Mouse (Mus musculus): Measurements from ENCODE around the gene Anks1. TPM values are rescaled to one million over a fixed set of nuclear protein-coding genes. Genes with fewer than 3 reads are reported as not detected.
A peak's percentile ranks its signal among the peaks of the same experiment; 100 is the strongest.

Gene Anks1
- polyA plus RNA-seq, 1 experiment from 2014 or later, result 18.7 TPM

DNA sequence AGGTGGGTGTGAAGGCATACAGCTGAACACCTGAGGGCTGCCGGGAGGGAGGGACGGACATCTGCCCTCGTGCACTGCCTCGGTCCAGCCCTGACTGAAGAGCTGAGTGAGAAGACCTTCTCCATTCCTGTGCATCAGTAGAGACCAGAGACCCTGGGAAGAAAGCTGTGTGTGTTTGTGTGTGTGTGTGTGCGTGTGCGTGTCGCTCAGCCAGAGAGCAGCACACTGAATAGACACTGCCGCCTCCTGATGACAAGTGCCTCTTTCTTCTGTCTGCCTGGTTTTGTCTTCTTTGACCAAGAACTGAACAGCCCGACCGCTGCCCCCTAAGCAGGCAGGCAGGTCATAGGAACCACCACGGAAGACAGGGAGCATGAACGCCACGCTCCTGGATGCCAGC lies 132.2 kb downstream of the Anks1 start:
- no peak overlapping the region for H3K4me3 ChIP-seq (ENCODE audit: low read depth, low read length)
- peaks cover 34% of the 10 kb centered on the region for H3K36me3 ChIP-seq (ENCODE audit: insufficient read depth)
- no peaks in the 10 kb centered on the region for H3K4me1 ChIP-seq (ENCODE audit: insufficient read depth)
- H3K27me3 ChIP-seq (ENCODE audit: insufficient read depth, low read length), result no peaks in the 10 kb centered on the region
- H3K9me3 ChIP-seq (ENCODE audit: low read depth, low read length), result no peaks in the 10 kb centered on the region
- ATAC-seq (ENCODE audit: insufficient read depth), result no peak
- no peak overlapping the region for H3K27ac ChIP-seq (ENCODE audit: low read depth)
- no peak for TF ChIP-seq CTCF (IDR thresholded peaks at IDR 0.05; ENCODE audit: low read depth)
- no peak overlapping the region for H3K4me2 ChIP-seq
- WGBS, result 86% methylated on average over 13 of the region's 13 CpGs
- H3K9ac ChIP-seq, result no peak overlapping the region
- no peak for DNase-seq

DNA sequence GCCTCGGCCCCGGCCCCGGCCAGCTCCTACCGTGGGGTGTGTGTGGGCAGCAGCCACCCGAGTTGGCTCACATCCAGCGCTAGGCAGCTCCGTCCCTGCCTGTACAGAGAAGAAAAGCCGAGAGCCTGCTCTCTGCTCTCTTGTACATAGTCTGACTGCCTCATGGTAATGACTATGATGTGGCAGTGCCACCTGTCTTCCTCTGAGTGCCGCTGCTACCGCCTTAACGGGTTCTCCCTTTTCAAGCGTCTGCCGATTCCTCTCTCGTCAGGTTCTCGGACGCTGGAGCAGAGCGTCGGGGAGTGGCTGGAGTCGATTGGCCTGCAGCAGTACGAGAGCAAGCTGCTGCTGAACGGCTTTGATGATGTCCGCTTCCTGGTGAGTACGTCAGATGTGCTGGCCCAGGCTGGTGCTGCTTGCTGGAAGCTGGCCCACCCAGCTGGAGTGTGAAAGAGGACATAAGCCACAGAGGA lies 133.2 kb downstream of the Anks1 start:
- Histone ChIP-seq H3K9me3 (ENCODE audit: low read depth, low read length) (no peaks in the 10 kb centered on the region), H3K27ac (ENCODE audit: low read depth) (peak overlapping the region; percentile 61), H3K36me3 (ENCODE audit: insufficient read depth) (peaks cover 41% of the 10 kb centered on the region), H3K4me2 (no peak overlapping the region), H3K9ac (peak overlapping the region; percentile 26), H3K4me1 (ENCODE audit: insufficient read depth) (no peaks in the 10 kb centered on the region), H3K27me3 (ENCODE audit: insufficient read depth, low read length) (no peaks in the 10 kb centered on the region), H3K4me3 (ENCODE audit: low read depth, low read length) (no peak overlapping the region)
- DNase-seq (peak; percentile 63), ATAC-seq (ENCODE audit: insufficient read depth) (peak; percentile 72)
- TF ChIP-seq CTCF (IDR thresholded peaks at IDR 0.05; ENCODE audit: low read depth), result peak; percentile 57
- 39% methylated on average over 23 of the region's 23 CpGs for WGBS

DNA sequence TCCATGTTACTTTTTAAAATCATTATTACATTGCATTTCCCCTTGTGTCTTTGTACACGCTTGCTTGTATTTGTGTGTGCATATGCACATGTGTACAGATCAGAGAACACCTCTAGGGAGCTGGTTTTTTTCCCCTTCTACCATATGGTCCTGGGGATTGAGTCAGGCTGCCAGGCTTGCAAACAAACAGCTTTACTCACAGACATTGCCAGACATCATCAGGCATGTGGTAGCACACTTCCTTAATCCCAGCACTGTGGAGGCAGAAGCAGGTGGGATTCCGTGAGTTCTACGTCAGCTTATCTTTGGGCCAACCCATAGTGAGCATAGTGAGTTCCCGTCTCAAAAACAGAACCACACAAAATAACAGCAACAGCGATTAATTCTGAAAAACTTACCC lies 137.9 kb downstream of the Anks1 start:
- no peak overlapping the region for H3K4me3 ChIP-seq (ENCODE audit: low read depth, low read length)
- no peak overlapping the region for H3K4me2 ChIP-seq
- WGBS, result 89% methylated on average over 5 of the region's 5 CpGs

DNA sequence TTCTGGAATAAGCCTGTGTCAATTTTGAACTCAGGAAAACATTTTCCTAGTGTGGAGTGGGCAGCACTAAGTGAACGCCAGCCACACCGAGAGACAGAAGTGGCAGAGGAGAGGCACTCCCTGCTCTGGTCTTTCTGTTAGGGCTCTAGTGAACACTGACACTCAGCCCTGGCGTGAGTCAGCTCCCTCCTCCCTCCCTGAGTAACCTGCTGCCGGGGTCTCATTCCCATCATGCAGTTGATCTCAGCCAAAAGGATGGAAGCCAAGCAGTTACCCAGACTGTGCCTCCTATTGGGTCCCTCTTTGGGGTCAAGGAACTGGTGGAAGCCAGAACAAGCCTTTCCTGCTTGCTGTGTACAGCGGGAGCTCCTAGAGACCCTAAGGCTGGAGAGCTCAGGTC lies 138.4 kb downstream of the Anks1 start:
- Histone ChIP-seq H3K27me3 (ENCODE audit: insufficient read depth, low read length) (no peaks in the 10 kb centered on the region), H3K4me3 (ENCODE audit: low read depth, low read length) (no peak overlapping the region), H3K27ac (ENCODE audit: low read depth) (no peak overlapping the region), H3K9me3 (ENCODE audit: low read depth, low read length) (no peaks in the 10 kb centered on the region), H3K36me3 (ENCODE audit: insufficient read depth) (peaks cover 49% of the 10 kb centered on the region; the same call in 1 of the 2 replicates), H3K4me2 (no peak overlapping the region), H3K4me1 (ENCODE audit: insufficient read depth) (no peaks in the 10 kb centered on the region), H3K9ac (no peak overlapping the region)
- no peak for DNase-seq
- 73% methylated on average over 5 of the region's 5 CpGs for WGBS
- ATAC-seq (ENCODE audit: insufficient read depth), result no peak
- TF ChIP-seq CTCF (IDR thresholded peaks at IDR 0.05; ENCODE audit: low read depth), result no peak

More for the DNA sequence above, 137.9 kb downstream of the Anks1 start:
- no peak for DNase-seq
- Histone ChIP-seq H3K9me3 (ENCODE audit: low read depth, low read length) (no peaks in the 10 kb centered on the region), H3K27me3 (ENCODE audit: insufficient read depth, low read length) (no peaks in the 10 kb centered on the region), H3K27ac (ENCODE audit: low read depth) (no peak overlapping the region), H3K9ac (no peak overlapping the region), H3K4me1 (ENCODE audit: insufficient read depth) (no peaks in the 10 kb centered on the region), H3K36me3 (ENCODE audit: insufficient read depth) (peaks cover 47% of the 10 kb centered on the region; the same call in 1 of the 2 replicates)
- no peak for TF ChIP-seq CTCF (IDR thresholded peaks at IDR 0.05; ENCODE audit: low read depth)
- no peak for ATAC-seq (ENCODE audit: insufficient read depth)

DNA sequence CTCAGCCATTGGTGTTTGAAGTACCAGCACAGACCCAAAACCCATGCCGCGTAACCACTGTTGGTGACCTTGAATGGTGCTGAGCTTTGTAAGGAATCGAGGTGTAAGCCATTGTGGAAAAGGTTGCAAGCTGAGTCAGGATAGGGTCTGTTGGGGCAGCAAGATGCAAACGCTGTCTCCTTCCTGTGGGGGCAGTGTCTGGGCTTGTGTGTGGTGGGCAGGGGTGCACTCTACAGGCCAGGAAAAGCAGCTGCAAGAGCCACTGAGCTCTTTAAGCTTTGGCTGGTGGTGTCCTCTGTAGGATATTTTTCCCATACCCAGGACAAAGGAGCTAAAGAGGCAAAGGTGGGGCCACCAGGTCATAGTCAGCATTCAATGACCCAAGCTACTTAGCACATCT lies 139.3 kb downstream of the Anks1 start:
- Histone ChIP-seq H3K9me3 (ENCODE audit: low read depth, low read length) (no peaks in the 10 kb centered on the region), H3K4me2 (no peak overlapping the region), H3K36me3 (ENCODE audit: insufficient read depth) (peaks cover 49% of the 10 kb centered on the region; the same call in 1 of the 2 replicates), H3K4me3 (ENCODE audit: low read depth, low read length) (no peak overlapping the region), H3K27ac (ENCODE audit: low read depth) (no peak overlapping the region), H3K4me1 (ENCODE audit: insufficient read depth) (no peaks in the 10 kb centered on the region), H3K27me3 (ENCODE audit: insufficient read depth, low read length) (no peaks in the 10 kb centered on the region), H3K9ac (no peak overlapping the region)
- WGBS, result 49% methylated on average over 4 of the region's 4 CpGs
- ATAC-seq (ENCODE audit: insufficient read depth) (peak; percentile 83), DNase-seq (peak; percentile 79)
- peak; percentile 98 for TF ChIP-seq CTCF (IDR thresholded peaks at IDR 0.05; ENCODE audit: low read depth)

DNA sequence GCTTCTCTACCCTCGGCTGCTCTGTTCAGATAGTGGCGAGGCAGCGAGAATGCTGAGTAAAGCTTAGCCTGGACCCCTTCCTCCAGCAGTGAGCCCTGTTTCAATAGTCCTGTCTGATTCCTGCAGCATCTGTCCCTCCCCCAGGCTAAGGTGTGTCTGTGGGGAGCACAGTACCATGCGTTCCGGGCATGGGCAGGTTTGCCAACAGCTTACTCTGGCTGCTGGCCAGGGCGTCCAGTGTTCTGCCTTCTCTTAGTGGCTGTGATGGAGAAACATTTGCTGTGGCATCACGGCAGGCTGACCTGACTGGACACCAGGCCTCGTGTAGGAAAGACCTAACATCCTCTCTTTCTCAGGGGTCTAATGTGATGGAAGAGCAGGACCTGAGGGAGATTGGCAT lies 141.1 kb downstream of the Anks1 start:
- H3K27me3 ChIP-seq (ENCODE audit: insufficient read depth, low read length), result no peaks in the 10 kb centered on the region
- 92% methylated on average over 8 of the region's 8 CpGs for WGBS
- H3K4me2 ChIP-seq, result no peak overlapping the region
- H3K36me3 ChIP-seq (ENCODE audit: insufficient read depth), result peaks cover 63% of the 10 kb centered on the region
- no peak for TF ChIP-seq CTCF (IDR thresholded peaks at IDR 0.05; ENCODE audit: low read depth)
- H3K4me1 ChIP-seq (ENCODE audit: insufficient read depth), result no peaks in the 10 kb centered on the region
- H3K27ac ChIP-seq (ENCODE audit: low read depth), result no peak overlapping the region
- ATAC-seq (ENCODE audit: insufficient read depth) (no peak), DNase-seq (no peak)
- H3K9me3 ChIP-seq (ENCODE audit: low read depth, low read length), result no peaks in the 10 kb centered on the region
- H3K9ac ChIP-seq, result no peak overlapping the region
- no peak overlapping the region for H3K4me3 ChIP-seq (ENCODE audit: low read depth, low read length)

DNA sequence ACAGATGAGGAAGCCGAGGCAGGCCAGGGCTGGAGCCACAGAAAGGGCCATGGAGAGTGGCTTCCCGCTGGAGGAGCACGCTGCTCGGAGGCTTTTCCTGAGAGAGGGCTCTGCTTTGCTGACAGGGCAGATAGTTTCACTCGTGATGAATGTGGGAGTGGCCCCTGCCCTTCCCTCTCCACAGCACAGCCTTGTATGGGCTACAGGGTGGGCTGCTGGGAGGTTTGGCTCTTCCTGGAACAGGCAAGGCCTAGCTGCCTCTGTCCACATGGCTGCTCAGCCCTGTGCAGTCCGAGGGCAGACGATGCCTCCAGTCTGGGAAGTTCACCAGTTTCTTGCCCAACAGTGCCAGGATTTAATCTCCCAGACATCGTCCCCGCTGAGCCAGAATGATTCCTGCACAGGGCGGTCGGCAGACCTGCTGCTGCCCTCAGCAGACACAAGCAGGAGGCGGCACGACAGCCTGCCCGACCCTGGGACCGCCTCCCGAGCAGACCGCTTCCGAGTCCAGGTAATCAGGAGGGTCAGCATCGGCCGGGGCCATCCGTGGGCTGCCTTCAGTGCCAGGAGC lies 143.3 kb downstream of the Anks1 start:
- no peaks in the 10 kb centered on the region for H3K9me3 ChIP-seq (ENCODE audit: low read depth, low read length)
- H3K4me2 ChIP-seq, result no peak overlapping the region
- no peak for ATAC-seq (ENCODE audit: insufficient read depth)
- no peak for DNase-seq
- 77% methylated on average over 21 of the region's 21 CpGs for WGBS
- H3K4me3 ChIP-seq (ENCODE audit: low read depth, low read length), result no peak overlapping the region
- H3K27ac ChIP-seq (ENCODE audit: low read depth), result no peak overlapping the region
- no peak overlapping the region for H3K9ac ChIP-seq
- H3K4me1 ChIP-seq (ENCODE audit: insufficient read depth), result no peaks in the 10 kb centered on the region
- no peaks in the 10 kb centered on the region for H3K27me3 ChIP-seq (ENCODE audit: insufficient read depth, low read length)
- H3K36me3 ChIP-seq (ENCODE audit: insufficient read depth), result peaks cover 71% of the 10 kb centered on the region
- no peak for TF ChIP-seq CTCF (IDR thresholded peaks at IDR 0.05; ENCODE audit: low read depth)
